Mouse (Mus musculus) embryonic fibroblast, embryonic 13.5 days (primary cell): Measurements from ENCODE around the gene C1qb.
A peak's percentile ranks its signal among the peaks of the same experiment; 100 is the strongest.

Experiments
- CTCF ChIP-seq: IDR thresholded peaks from 2 replicates; pipeline ENCODE4 v1.5.1; 2011; ENCODE audit warnings: mild to moderate bottlenecking, control low read depth, low read length, moderate library complexity, borderline replicate concordance; ENCODE audit not compliant: insufficient read depth
- POLR2A ChIP-seq: IDR thresholded peaks from 2 replicates; pipeline ENCODE4 v1.6.1; 2011; ENCODE audit warnings: low read depth, mild to moderate bottlenecking, control low read depth, low read length, moderate library complexity

DNA sequence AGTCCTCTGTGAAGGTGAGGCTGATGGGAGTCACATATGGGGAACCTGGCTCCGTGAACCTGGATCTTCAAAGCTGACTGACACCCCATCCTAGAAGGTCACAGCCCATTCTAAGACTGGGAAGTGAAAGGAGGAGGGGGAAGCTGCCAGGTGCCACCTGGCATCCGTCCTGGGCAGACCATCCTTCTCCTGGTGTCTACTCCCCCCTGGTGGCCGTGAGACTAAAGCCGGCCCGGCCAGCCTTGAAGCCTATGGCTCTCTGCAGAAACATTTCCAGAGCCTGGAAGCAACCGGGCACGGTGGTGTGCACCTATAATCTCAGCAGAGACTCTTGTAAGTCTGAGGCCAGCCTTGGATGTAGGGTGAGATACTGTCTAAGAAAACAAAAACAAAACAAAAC is 9.0 kb downstream of the C1qb start:
- TF ChIP-seq POLR2A: no peak
- peak; percentile 68 for TF ChIP-seq CTCF
